Mouse (Mus musculus) liver (tissue): ENCODE data around the gene Psmd8.

Experiments used
- DNase-seq: peaks from one replicate; pipeline ENCODE4 v3.0.0-alpha.2; 2020; ENCODE audit warnings: mixed read lengths

The Psmd8 gene

DNA sequence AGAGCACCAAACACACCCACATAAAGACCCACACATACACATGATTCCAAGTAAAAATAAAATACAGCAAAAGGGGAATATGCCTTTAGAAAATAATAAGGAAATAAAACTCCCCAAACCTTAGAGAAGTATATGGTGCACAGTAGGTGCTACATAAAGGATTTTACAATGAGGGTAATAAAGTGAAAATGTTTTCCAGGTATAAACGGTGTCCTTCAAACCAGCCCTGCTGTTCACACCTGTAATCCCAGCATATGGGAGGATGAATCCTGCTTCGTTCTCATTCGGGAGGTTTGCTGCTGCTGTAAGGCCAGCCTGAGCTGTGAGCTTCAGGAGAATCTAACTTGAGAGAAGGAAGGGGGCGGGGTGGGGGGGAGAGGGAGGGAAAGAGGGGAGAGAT is 46.3 kb downstream of the Psmd8 start:
- DNase-seq = no peak

DNA sequence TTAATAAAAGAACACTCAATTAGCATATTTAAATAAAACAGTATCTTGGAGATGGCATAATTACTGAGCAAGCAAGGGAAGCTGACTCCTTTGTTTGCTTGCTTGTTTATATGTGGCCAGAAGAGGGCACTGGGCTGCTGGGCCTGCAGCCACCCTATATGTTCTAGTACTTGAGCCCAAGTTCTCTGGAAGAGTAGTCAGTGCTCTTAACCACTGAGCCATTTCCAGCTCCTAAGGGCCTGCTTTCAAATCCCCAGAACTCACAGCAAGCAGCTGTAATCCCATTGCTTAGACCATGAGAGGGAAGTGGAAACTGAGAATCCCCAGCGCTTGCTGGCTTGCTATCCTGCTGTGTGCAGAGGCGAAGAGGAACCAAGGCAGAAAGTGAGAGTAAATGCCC is 51.8 kb downstream of the Psmd8 start:
- no peak for DNase-seq

DNA sequence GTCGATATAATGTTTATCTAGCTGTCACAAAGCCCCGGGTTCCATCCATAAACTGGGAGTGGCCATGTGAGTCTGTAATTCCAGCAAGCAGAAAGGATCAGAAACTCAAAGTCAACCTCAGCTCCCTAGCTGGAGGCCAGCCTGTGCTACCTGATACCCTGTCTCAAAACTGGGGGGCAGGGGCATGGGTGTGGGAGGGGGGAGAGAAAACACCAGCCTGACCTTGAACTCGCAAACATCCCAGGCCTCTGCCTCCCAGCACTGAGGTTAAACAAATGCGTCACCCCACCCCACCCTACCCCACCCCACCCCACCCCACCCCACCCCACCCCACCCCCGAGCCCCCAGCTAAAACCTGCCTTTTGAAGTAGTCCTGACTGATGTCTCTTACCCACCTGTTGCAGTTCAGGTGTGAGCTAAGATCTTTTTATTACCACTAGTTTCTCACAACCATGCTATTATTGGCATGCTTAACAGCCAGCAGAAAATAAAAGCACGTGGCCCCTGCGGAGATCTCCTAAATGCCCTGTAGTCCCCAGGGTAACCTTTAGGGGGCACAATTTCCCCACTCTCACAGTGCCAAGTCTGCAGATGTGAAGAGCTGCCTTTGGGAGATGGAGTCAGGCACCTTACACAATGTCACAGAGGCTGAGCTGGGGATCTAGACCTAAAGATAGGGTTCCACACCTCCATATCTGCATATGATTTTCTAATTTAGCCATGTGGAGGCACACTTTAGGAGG is 54.2 kb downstream of the Psmd8 start:
- DNase-seq = peak; percentile 62

DNA sequence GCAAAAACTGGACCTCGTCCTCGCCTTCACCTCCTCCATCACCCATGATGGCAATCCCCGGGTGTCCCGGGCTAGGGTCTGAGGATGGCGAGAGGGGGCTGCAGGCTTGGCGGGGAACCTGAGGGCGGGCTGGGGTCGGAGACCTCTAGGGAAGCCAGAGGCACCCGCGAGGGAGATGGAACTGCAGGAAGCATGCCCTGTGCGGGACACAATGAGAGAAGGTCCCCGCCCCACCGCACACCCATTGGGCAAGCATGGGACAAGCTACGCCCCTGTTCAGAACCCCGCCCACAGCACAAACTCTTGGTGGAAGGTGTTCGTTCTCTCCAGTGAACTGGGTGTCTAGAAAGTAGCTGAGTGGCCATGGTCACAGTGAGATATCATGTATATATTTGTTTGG is 55.5 kb downstream of the Psmd8 start, which contains the start of gene Ryr1:
Gene Ryr1 (minus strand): TSS at position 210 of the 400 bp plus-strand sequence.
- peak; percentile 80 for DNase-seq
